Mouse (Mus musculus) layer of hippocampus, adult 2 months (tissue): Measurements from ENCODE around the gene Cap2. TPM values are rescaled to one million over a fixed set of nuclear protein-coding genes. Genes with fewer than 3 reads are reported as not detected.

ENCODE experiments used
- DNase-seq, 2 experiments: peaks; one replicate each; pipeline ENCODE4 v3.0.0; 2022; ENCODE audit warnings: low spot score in 2 of 2
- H3K27ac ChIP-seq: fragments of 200-600 bp; 2 replicates; pipeline ENCODE4 v1.8.1; 2022
- H3K4me3 ChIP-seq: fragments of 200-600 bp; 2 replicates; pipeline ENCODE4 v1.8.1; 2022; ENCODE audit warnings: mild to moderate bottlenecking
- CTCF ChIP-seq: fragments of 200-600 bp; conservative IDR thresholded peaks from 2 replicates; pipeline ENCODE4 v1.8.1; 2022; ENCODE audit warnings: antibody characterized with exemption, mild to moderate bottlenecking, moderate library complexity
- total RNA-seq, 2 experiments: library from RNA; stranded (reverse); gene quantifications; 2 replicates each; pipeline ENCODE4 v1.2.3; 2021

Gene Cap2
- total RNA-seq, 2 experiments from 2014 or later: 216 to 220 TPM

DNA sequence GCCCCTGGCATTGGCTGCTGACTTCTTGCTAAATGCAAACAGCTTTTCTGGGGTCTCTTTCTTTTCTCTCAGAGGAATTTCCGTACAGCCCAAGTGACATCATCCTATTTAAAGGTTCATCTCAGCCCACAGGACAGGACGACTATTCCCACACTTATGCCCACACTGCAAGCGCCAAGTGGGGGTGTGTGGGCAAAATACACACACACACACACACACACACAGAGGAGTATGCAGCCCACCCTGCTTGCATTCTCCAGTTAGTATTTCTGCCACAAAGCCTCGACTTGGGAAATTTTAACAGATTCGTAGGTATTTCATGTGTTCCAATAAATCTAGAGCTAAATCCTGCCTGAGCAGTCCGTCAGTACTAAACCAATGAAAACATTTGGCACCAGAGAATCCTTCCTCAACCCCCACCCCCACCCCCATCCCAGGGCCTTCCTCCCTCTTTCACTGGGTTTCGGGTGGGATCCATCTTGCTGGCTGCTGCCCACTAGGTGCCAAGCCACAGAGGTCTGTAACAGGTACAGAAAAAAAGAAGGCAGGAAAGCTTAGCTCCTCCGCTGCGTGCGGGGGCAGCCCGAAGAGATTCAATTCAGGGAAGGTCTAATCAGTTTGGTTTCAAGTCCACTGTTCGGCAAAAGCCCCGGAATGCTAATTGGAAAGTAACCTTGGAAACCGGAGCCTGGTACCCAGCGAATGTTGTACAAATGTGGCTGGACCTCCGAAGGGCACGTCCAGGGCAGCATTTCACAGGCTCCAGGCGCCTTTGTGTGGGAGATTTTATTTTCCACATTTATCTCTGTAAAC, 131.9 kb downstream of the Cap2 start:
- peak overlapping the region; percentile 7 for H3K4me3 ChIP-seq
- no peak for TF ChIP-seq CTCF

DNA sequence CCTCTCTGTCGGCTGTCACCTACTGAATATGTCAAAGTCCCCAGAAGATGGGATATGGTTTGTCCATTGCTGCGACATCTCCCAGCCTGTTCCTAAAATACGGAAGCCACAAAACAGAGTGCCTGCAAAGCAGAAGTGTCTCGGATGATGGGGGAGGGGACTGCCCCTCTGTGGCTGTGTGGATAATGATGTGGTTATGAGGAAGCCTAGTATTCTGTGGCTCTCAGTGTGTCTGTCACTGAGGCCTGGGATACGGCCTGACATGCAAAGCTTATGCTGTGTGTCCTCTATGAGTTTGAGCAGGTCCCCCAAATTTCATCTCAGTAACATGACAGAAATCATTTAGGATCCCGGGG, 132.5 kb downstream of the Cap2 start:
- H3K27ac ChIP-seq: peak overlapping the region; percentile 88
- TF ChIP-seq CTCF: no peak
- H3K4me3 ChIP-seq: peak overlapping the region; percentile 7; the same call in 1 of the 2 replicates
- no peak for DNase-seq

More for the DNA sequence above, 131.9 kb downstream of the Cap2 start:
- DNase-seq: peak; percentile 33 to 70
- peak overlapping the region; percentile 88 for H3K27ac ChIP-seq

DNA sequence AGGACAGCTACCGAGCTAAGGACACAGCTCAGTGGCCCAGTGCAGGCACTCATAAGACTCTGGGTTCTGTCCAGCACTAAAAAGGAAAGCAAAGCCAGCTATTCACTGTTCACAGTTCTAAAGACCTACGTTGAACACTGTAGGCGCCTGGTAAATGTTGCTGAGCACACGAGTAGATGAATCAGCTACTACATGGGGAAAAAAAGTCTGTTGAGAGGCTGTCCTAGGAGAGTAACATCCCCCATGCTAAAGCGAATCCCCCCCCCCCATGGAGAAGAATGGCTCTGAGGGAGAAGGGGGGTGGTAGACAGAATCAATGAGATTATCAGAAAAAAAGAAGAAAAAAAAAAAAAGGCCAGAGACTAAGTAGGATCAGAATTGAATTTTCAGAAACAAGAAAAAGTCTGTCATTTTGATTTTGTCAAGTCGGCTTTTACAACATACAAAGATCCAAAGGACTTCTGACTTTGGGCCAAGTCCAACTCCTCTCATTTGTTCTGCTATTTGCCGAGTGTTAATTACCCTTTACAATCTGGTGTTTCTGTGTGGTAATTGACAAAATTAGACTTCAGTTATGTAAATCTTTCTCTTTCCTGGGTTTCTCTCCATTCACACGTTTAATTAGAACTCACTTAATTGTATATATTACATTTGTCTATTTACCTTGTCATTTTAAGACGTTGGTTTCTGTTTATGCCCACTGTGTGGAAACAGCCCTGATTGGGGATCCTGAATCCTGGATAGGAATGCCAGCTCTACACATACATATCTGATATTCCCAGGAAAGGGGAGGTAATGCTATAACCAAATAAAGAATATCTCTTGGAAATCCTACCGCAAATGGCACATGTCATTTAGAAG, 139.2 kb downstream of the Cap2 start:
- no peak for TF ChIP-seq CTCF
- Histone ChIP-seq H3K4me3 (no peak overlapping the region), H3K27ac (peak overlapping the region; percentile 46; the same call in 1 of the 2 replicates)
- peak in 1 of 2 experiments; percentile 58 for DNase-seq

DNA sequence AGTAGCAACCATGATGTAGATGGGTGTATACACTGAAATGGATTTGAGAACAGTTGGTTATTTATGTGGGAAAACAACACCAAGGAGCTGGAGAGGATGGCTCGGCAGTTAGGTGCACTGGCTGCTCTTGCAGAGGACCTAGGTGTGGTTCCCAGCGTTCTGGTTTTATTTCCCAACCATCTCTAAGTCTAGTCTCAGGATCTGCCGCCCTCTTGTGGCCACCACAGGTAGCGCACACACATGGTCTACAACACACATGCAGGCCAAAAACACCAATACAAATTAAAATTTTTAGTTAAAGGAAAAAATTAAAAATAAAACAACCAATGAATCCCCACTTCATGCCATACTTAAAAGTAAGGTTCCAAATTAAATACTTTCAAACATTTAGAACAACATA, 140.7 kb downstream of the Cap2 start:
- DNase-seq: no peak
- peak; percentile 74 for TF ChIP-seq CTCF
- Histone ChIP-seq H3K27ac (no peak overlapping the region), H3K4me3 (no peak overlapping the region)

DNA sequence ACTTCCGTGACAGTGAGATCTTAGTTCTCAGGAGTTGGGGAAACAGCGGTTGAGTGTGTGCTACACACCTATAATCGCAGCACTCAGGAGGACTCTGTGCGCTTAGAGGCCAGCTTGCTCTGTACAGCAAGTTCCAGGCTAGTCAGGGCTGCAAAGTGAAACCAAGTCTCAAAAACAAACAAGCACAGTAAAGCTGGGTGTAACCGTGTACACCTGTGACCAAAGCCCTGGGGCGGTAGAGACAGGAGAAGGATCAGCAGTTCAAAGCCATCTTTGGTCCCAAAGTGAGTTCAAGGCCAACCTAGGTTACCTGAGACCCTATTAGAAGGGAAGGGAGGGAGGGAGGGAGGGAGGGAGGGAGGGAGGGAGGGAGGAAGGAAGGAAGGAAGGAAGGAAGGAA, 142.5 kb downstream of the Cap2 start:
- no peak for DNase-seq
- H3K4me3 ChIP-seq: no peak overlapping the region
- H3K27ac ChIP-seq: no peak overlapping the region
- TF ChIP-seq CTCF: no peak

DNA sequence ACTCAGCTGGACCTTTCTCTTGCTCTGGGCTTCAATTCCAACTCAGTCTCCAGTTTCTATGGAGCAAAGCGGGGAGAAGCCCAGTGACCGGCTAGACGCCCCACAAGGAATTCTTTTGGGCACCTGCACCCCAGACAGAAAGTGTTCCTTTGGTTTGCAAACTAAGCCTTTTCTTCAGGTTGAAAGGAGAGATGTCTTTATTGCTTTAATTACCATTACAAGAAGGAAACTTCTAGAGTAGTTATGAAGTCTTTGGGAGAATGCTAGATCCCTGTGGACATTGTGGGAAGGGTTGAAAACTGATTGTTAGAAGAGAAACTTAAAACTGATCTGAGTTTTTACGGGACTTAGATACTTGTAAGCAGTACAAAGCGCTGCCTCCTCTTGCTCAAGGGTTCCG, 143.8 kb downstream of the Cap2 start:
- H3K27ac ChIP-seq: no peak overlapping the region
- TF ChIP-seq CTCF: no peak
- DNase-seq: no peak
- H3K4me3 ChIP-seq: no peak overlapping the region

DNA sequence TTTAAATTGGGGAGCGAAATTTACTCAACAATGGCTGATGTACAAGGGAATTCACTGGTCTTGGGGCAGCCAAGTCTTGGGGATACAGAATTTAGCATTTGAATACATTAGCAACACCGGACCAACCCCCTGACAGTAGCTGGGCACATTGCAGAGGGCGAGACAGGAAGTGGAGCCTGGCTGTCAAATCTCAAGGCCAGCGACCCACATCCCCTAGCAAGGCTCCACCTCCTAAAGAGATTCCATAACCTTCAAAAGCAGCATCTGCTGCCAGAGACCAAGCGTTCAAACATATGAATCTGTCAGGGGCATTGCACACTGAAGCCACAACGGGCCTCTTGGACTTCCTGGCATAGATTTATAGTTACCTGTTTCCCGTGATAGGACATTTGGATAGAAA, 150.2 kb downstream of the Cap2 start:
- no peak overlapping the region for H3K4me3 ChIP-seq
- H3K27ac ChIP-seq: peak overlapping the region; percentile 37
- TF ChIP-seq CTCF: no peak
- no peak for DNase-seq

DNA sequence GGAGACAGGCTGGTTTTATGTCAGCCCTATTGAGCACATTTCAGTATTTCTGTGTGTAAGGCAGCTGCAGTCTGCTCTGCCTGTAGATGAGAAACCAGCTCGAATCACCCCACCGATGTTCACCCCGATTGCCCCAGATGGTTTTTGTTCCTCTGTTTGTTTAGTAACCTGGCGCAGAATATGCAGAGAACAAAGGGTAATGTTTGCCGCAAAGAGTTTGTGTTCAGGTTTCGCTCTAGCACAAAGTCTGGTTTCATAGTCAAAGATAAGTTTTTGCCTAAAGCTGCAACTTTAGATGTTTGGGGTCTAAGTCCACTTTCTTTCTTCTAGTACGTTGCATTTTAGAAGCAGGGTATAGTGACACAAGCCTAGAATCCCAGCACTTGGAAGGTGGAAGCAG, 151.0 kb downstream of the Cap2 start:
- peak overlapping the region; percentile 37 for H3K27ac ChIP-seq
- DNase-seq: no peak
- no peak for TF ChIP-seq CTCF
- H3K4me3 ChIP-seq: no peak overlapping the region

DNA sequence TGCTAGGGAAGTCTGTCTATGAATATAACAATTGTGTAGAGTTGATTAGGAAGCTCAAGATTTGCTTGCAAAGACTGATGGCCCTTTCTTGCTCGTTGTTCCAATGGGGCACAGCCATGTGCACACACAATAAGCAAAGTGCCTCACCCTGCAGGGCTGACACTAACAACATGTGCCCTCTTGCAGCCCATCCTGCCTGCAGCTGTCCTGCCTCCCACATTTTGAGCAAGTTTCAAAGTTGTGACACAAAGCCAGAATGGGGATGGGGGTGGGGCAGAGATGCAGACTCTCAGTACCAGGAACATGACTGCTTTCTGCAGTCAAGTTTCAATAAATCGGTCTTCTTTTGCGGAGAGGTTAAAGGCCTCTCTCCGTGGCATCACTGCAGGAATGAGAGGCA, 152.0 kb downstream of the Cap2 start:
- TF ChIP-seq CTCF: no peak
- peak in 1 of 2 experiments; percentile 66 for DNase-seq
- H3K27ac ChIP-seq: peak overlapping the region; percentile 54; the same call in 1 of the 2 replicates
- no peak overlapping the region for H3K4me3 ChIP-seq

DNA sequence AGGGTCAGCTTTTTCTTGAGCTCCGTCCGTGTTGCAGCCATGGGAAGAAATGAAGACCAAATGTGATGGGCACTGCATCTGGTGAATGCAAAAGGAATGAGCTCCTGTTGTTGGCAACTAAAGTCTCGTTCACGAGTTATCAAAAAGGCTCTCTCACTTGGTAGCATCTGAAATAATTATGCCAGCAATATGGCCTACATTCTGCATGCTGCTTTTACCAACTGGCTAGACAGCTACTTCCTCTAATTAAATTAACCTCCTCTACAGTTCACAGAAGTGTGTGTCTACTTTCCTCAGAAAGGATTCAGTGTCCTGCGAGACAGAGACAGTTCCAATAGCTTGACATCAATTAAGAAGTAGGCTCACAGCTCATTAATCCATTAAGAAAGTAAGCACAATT, 152.9 kb downstream of the Cap2 start:
- no peak for DNase-seq
- no peak for TF ChIP-seq CTCF
- Histone ChIP-seq H3K4me3 (no peak overlapping the region), H3K27ac (peak overlapping the region; percentile 54; the same call in 1 of the 2 replicates)

DNA sequence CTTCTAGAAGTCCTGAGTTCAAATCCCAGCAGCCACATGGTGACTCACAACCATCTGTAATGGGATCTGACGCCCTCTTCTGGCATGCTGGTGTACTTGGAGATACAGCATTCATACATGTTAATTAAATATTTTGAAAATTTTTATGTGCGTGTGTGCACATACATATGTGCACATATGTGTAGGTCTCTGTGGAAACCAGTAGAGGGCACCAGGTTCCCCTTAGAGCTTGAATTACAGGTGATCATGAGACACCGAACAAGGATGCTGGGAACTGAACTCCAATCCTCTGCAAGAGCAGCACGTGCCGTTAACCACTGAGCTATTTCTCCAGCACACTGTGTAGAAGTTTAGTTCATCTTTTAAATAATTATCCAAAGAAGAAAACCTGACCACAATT, 157.6 kb downstream of the Cap2 start:
- Histone ChIP-seq H3K27ac (no peak overlapping the region), H3K4me3 (no peak overlapping the region)
- DNase-seq: no peak
- TF ChIP-seq CTCF: peak; percentile 52

DNA sequence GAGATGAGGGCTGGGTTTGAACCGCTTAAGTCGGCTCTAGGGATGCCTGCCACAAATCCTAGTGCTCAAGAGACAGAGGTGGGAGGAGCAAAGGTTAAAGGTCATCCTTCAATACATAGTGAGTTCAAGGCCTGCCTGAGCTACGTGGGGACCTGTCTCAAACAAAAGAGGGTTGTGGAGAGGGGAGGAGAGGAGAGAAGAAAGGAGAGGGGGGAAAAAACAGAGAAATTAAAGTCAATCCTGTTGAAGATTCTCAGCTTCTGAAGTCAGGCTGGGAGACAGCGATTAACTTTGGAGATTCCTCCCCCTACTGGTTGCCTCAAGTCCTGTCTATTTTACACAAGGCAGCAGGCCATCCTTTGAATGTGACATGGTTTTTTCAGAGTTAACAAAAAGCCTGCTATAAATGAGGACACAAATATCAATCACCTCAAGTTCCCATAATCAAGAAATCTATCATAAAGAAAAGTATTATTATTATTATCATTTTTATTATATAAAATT, 161.9 kb downstream of the Cap2 start:
- H3K27ac ChIP-seq: no peak overlapping the region
- peak in 1 of 2 experiments; percentile 33 for DNase-seq
- peak; percentile 88 for TF ChIP-seq CTCF
- no peak overlapping the region for H3K4me3 ChIP-seq

DNA sequence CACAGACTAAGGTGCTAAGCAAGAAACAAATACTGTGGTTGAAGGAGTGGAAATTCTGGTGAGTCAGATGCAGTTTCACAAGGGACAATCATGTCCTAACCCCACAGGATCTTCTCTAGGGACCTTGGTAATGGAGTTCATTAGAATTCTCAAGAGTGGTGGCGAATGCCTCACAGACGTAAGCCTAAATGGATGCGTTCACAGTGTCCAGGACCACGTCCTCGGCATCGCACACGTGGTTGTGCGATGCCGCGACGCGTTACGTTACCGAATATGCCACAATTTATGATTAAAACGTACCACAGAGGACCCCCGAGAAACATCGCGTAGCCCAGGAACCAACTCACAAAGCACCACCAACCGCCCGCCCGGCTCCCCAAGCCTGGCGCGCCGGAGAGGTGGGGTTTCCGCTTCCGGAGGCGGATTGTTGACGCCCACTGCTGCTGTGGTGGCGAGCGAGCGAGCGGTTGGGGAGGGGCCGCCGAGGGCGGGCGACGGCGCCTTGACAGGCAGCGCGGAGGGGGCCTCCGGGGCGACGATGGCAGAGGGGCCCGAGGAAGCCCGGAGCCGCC, 167.5 kb downstream of the Cap2 start, which contains the start of gene Fam8a1:
TSS of gene Fam8a1 (plus strand) at position 475 of the 572 bp plus-strand sequence.
- peak; percentile 91 to 96 for DNase-seq
- TF ChIP-seq CTCF: no peak
- Histone ChIP-seq H3K27ac (peak within 1 kb of the TSS; percentile 93), H3K4me3 (peak within 1 kb of the TSS; percentile 83)
